Mouse (Mus musculus): ENCODE data around the gene Clec12b. TPM values are rescaled to one million over a fixed set of nuclear protein-coding genes. Genes with fewer than 3 reads are reported as not detected.

The Clec12b gene
- polyA plus RNA-seq (2015; fragmentation: Nextera tagmentation; extraction: Ambion mirVana): not detected in 2 replicates

GRCm38 (mm10) chr6:129385774-129386173 is at the start of gene Clec12b:
Gene Clec12b, minus strand, starts transcription at chr6:129385874.
- WGBS: 74% methylated on average over 2 of the region's 2 CpGs
- no peak for ATAC-seq (ENCODE audit: insufficient read depth, low FRiP score)
- H3K27me3 ChIP-seq (ENCODE audit: control insufficient read depth, insufficient read depth, low read length): no peaks in the 10 kb centered on the region
- H3K27ac ChIP-seq (ENCODE audit: low read length): no peak within 1 kb of the TSS
- H3K9ac ChIP-seq (ENCODE audit: low read length): no peak within 1 kb of the TSS
- H3K9me3 ChIP-seq (replicated peaks; ENCODE audit: control insufficient read depth, low read length): no peaks in the 10 kb centered on the region
- H3K4me3 ChIP-seq (replicated peaks; ENCODE audit: low read length): no peak within 1 kb of the TSS
- H3K4me1 ChIP-seq (ENCODE audit: control insufficient read depth, insufficient read depth, low read length): peaks cover 4% of the 10 kb centered on the region; the same call in 1 of the 2 replicates
- no peaks in the 10 kb centered on the region for H3K36me3 ChIP-seq (ENCODE audit: control insufficient read depth, insufficient read depth, low read length)
- H3K4me2 ChIP-seq (ENCODE audit: low read depth, low read length): no peak within 1 kb of the TSS

- WGBS: 79% methylated on average over 5 of the region's 5 CpGs
These were observed 48.6 kb upstream of the Clec12b start for GRCm38 (mm10) chr6:129434239-129434638.

DNA sequence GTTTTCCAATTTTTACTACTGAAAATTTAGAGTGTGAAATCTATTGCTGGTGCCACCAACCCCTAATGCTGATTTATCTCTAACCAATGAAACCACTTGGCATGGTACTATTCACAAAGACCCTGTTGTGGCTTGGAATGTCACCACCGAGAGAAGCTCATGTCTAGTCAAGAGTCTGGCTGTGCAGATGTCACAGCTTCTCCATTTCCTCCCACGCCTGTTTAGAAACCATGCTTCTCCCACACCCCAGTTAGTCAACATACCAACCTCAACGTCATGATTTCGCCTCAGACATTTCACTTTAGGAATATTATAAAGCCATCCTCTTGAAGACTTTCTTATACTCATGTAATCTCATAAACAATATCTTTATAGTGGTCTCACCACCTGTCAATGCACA is 41.6 kb upstream of the Clec12b start:
- whole genome bisulfite sequencing: 78% methylated on average over 4 of the region's 4 CpGs
- H3K4me2 ChIP-seq (ENCODE audit: low read depth, low read length): no peak overlapping the region
- H3K36me3 ChIP-seq (ENCODE audit: control insufficient read depth, insufficient read depth, low read length): no peaks in the 10 kb centered on the region
- no peaks in the 10 kb centered on the region for H3K9me3 ChIP-seq (replicated peaks; ENCODE audit: control insufficient read depth, low read length)
- no peak overlapping the region for H3K4me3 ChIP-seq (replicated peaks; ENCODE audit: low read length)
- H3K27ac ChIP-seq (ENCODE audit: low read length): no peak overlapping the region
- H3K4me1 ChIP-seq (ENCODE audit: control insufficient read depth, insufficient read depth, low read length): peaks cover 7% of the 10 kb centered on the region
- ATAC-seq (ENCODE audit: insufficient read depth, low FRiP score): no peak
- H3K9ac ChIP-seq (ENCODE audit: low read length): no peak overlapping the region
- H3K27me3 ChIP-seq (ENCODE audit: control insufficient read depth, insufficient read depth, low read length): no peaks in the 10 kb centered on the region

More at GRCm38 (mm10) chr6:129434239-129434638, 48.6 kb upstream of the Clec12b start:
- Histone ChIP-seq H3K9me3 (replicated peaks; ENCODE audit: control insufficient read depth, low read length) (no peaks in the 10 kb centered on the region), H3K9ac (ENCODE audit: low read length) (no peak overlapping the region), H3K36me3 (ENCODE audit: control insufficient read depth, insufficient read depth, low read length) (no peaks in the 10 kb centered on the region), H3K4me3 (replicated peaks; ENCODE audit: low read length) (no peak overlapping the region), H3K27ac (ENCODE audit: low read length) (no peak overlapping the region), H3K27me3 (ENCODE audit: control insufficient read depth, insufficient read depth, low read length) (no peaks in the 10 kb centered on the region), H3K4me1 (ENCODE audit: control insufficient read depth, insufficient read depth, low read length) (no peaks in the 10 kb centered on the region), H3K4me2 (ENCODE audit: low read depth, low read length) (no peak overlapping the region)
- ATAC-seq (ENCODE audit: insufficient read depth, low FRiP score): no peak

DNA sequence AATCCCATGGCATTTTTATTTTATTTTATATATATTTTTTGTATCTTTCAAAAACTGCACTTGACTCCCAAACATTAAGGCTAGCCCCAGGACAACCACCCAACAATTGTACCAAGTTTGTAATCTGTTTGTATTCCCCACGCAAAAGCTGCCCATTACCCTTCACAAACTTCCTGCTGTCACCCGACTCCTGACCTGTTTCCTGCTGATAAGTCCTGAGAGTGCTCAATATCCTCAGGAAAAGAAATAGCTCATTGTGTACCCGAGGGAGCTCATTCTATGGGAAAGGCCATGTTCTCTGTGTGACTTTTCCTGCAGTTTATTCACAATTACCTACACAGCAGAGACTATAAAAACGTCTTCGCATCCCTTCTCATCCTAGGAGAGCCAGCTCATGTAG is 40.1 kb upstream of the Clec12b start:
- no peak for ATAC-seq (ENCODE audit: insufficient read depth, low FRiP score)
- Histone ChIP-seq H3K4me1 (ENCODE audit: control insufficient read depth, insufficient read depth, low read length) (peaks cover 7% of the 10 kb centered on the region), H3K9me3 (replicated peaks; ENCODE audit: control insufficient read depth, low read length) (no peaks in the 10 kb centered on the region), H3K27ac (ENCODE audit: low read length) (no peak overlapping the region), H3K36me3 (ENCODE audit: control insufficient read depth, insufficient read depth, low read length) (no peaks in the 10 kb centered on the region), H3K27me3 (ENCODE audit: control insufficient read depth, insufficient read depth, low read length) (no peaks in the 10 kb centered on the region), H3K4me2 (ENCODE audit: low read depth, low read length) (no peak overlapping the region), H3K4me3 (replicated peaks; ENCODE audit: low read length) (no peak overlapping the region), H3K9ac (ENCODE audit: low read length) (no peak overlapping the region)
- 34% methylated on average over 5 of the region's 5 CpGs for WGBS

DNA sequence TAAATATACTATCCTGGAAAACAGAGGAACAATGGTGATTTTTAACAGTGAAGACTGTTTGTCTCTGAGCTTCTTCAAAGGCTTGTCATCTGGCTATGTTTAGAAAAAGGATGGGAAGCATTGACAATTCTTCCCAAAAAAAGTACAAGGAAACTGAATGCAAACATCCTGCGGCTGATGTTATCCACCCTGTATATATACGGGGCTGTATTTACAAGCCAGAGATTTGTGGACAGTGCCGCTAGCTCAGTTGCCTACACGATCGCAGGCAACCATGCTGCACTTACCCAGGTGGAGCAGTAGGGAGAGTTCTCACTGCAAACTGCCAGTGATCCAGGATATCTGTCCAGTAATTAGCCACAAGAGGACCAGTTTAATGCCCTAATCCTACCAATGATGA is 39.5 kb upstream of the Clec12b start:
- Histone ChIP-seq H3K27me3 (ENCODE audit: control insufficient read depth, insufficient read depth, low read length) (no peaks in the 10 kb centered on the region), H3K9ac (ENCODE audit: low read length) (no peak overlapping the region), H3K9me3 (replicated peaks; ENCODE audit: control insufficient read depth, low read length) (no peaks in the 10 kb centered on the region), H3K4me1 (ENCODE audit: control insufficient read depth, insufficient read depth, low read length) (peaks cover 7% of the 10 kb centered on the region), H3K36me3 (ENCODE audit: control insufficient read depth, insufficient read depth, low read length) (no peaks in the 10 kb centered on the region), H3K4me3 (replicated peaks; ENCODE audit: low read length) (no peak overlapping the region), H3K4me2 (ENCODE audit: low read depth, low read length) (no peak overlapping the region), H3K27ac (ENCODE audit: low read length) (no peak overlapping the region; the same call in 1 of the 2 replicates)
- WGBS: 31% methylated on average over 5 of the region's 5 CpGs
- 0 out of 2 replicates have a peak, but pooled peaks have one; percentile 41 for ATAC-seq (ENCODE audit: insufficient read depth, low FRiP score)

GRCm38 (mm10) chr6:129423734-129424072 is 38.0 kb upstream of the Clec12b start:
- WGBS: 22% methylated on average over 1 of the region's 1 CpGs
- H3K4me2 ChIP-seq (ENCODE audit: low read depth, low read length): no peak overlapping the region; the same call in 1 of the 2 replicates
- H3K9ac ChIP-seq (ENCODE audit: low read length): no peak overlapping the region
- H3K27ac ChIP-seq (ENCODE audit: low read length): peak overlapping the region; percentile 79
- H3K4me1 ChIP-seq (ENCODE audit: control insufficient read depth, insufficient read depth, low read length): peaks cover 7% of the 10 kb centered on the region
- H3K4me3 ChIP-seq (replicated peaks; ENCODE audit: low read length): no peak overlapping the region
- no peaks in the 10 kb centered on the region for H3K36me3 ChIP-seq (ENCODE audit: control insufficient read depth, insufficient read depth, low read length)
- ATAC-seq (ENCODE audit: insufficient read depth, low FRiP score): peak; percentile 75
- no peaks in the 10 kb centered on the region for H3K9me3 ChIP-seq (replicated peaks; ENCODE audit: control insufficient read depth, low read length)
- no peaks in the 10 kb centered on the region for H3K27me3 ChIP-seq (ENCODE audit: control insufficient read depth, insufficient read depth, low read length)

GRCm38 (mm10) chr6:129423040-129423733 is 37.5 kb upstream of the Clec12b start:
- Histone ChIP-seq H3K4me1 (ENCODE audit: control insufficient read depth, insufficient read depth, low read length) (peaks cover 7% of the 10 kb centered on the region), H3K36me3 (ENCODE audit: control insufficient read depth, insufficient read depth, low read length) (no peaks in the 10 kb centered on the region), H3K4me3 (replicated peaks; ENCODE audit: low read length) (no peak overlapping the region), H3K27ac (ENCODE audit: low read length) (peak overlapping the region; percentile 79), H3K9me3 (replicated peaks; ENCODE audit: control insufficient read depth, low read length) (no peaks in the 10 kb centered on the region), H3K4me2 (ENCODE audit: low read depth, low read length) (no peak overlapping the region; the same call in 1 of the 2 replicates), H3K9ac (ENCODE audit: low read length) (no peak overlapping the region), H3K27me3 (ENCODE audit: control insufficient read depth, insufficient read depth, low read length) (no peaks in the 10 kb centered on the region)
- WGBS: 48% methylated on average over 4 of the region's 4 CpGs
- ATAC-seq (ENCODE audit: insufficient read depth, low FRiP score): peak; percentile 53; the same call in 1 of the 2 replicates

DNA sequence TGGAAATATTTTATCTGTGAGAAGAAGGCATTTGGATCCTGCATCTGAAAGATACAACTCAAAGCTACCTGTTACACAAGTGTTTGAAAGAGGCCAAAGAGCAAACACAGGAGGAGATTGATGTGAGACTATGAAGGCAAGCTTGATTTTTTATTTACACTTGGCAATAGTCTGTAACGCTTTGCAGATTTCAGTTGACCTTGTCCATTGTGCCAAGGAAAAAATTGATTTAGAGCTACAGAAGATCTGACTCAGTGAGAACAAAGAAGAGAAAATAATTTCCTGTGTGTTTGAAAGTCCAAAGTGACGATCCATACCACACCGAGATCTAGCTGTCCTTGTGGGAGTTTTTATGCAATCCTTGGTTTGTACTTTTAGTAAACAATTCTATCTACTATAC is 36.6 kb upstream of the Clec12b start:
- ATAC-seq (ENCODE audit: insufficient read depth, low FRiP score): no peak
- Histone ChIP-seq H3K4me3 (replicated peaks; ENCODE audit: low read length) (no peak overlapping the region), H3K36me3 (ENCODE audit: control insufficient read depth, insufficient read depth, low read length) (no peaks in the 10 kb centered on the region), H3K4me2 (ENCODE audit: low read depth, low read length) (no peak overlapping the region), H3K9me3 (replicated peaks; ENCODE audit: control insufficient read depth, low read length) (no peaks in the 10 kb centered on the region), H3K27me3 (ENCODE audit: control insufficient read depth, insufficient read depth, low read length) (no peaks in the 10 kb centered on the region), H3K9ac (ENCODE audit: low read length) (no peak overlapping the region), H3K27ac (ENCODE audit: low read length) (no peak overlapping the region), H3K4me1 (ENCODE audit: control insufficient read depth, insufficient read depth, low read length) (peaks cover 7% of the 10 kb centered on the region)
- 48% methylated on average over 3 of the region's 3 CpGs for WGBS

GRCm38 (mm10) chr6:129414177-129414576 is 28.5 kb upstream of the Clec12b start:
- no peak for ATAC-seq (ENCODE audit: insufficient read depth, low FRiP score)
- Histone ChIP-seq H3K4me1 (ENCODE audit: control insufficient read depth, insufficient read depth, low read length) (no peaks in the 10 kb centered on the region), H3K4me3 (replicated peaks; ENCODE audit: low read length) (no peak overlapping the region), H3K4me2 (ENCODE audit: low read depth, low read length) (no peak overlapping the region), H3K9ac (ENCODE audit: low read length) (no peak overlapping the region), H3K9me3 (replicated peaks; ENCODE audit: control insufficient read depth, low read length) (no peaks in the 10 kb centered on the region), H3K27me3 (ENCODE audit: control insufficient read depth, insufficient read depth, low read length) (no peaks in the 10 kb centered on the region), H3K27ac (ENCODE audit: low read length) (no peak overlapping the region), H3K36me3 (ENCODE audit: control insufficient read depth, insufficient read depth, low read length) (no peaks in the 10 kb centered on the region)
- WGBS: 49% methylated on average over 1 of the region's 1 CpGs
